Mouse (Mus musculus): ENCODE data around the gene Npepps.
"Not testable (repeated sequence)": the region's sequence is repeated elsewhere in the genome, so short reads cannot be mapped to it uniquely, and the experiment has no call there.

DNA sequence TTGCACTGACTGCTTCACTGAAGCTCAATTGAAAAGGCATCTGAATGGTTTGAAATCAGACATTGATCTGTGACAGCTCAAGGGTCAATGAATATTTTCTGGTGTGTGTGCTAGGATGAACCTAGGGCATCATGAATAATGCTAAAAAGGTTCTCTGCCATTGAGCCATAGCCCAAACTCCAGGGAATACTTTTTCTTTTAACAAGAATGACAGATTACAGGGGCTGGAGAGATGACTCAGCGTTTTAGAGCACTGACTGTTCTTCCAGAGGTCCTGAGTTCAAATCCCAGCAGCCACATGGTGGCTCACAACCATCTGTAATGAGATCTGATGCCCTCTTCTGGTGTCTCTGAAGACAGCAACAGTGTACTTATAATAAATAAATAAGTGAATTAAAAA, 30.8 kb downstream of the Npepps start:
- TF ChIP-seq CTCF, POLR2A (IDR thresholded peaks at IDR 0.05; ENCODE audit: insufficient read depth, low read depth, low read length): not testable (repeated sequence)
